Mouse (Mus musculus): ENCODE data around the gene Kcna7.

Kcna7 gene

GRCm38 (mm10) chr7:45419859-45420614, 14.6 kb downstream of the Kcna7 start:
- DNase-seq (ENCODE audit: extremely low spot score, low spot score), result no peak

- no peak for DNase-seq (ENCODE audit: extremely low spot score, low spot score)
Observed at GRCm38 (mm10) chr7:45420615-45420919, 15.1 kb downstream of the Kcna7 start, which contains the start of gene Lhb. TSS of gene Lhb (plus strand) at chr7:45420820.

- DNase-seq (ENCODE audit: extremely low spot score, low spot score), result no peak
Observed at GRCm38 (mm10) chr7:45421194-45421593, 15.7 kb downstream of the Kcna7 start.

- DNase-seq (ENCODE audit: extremely low spot score, low spot score), result no peak
Observed at GRCm38 (mm10) chr7:45426556-45426955, 21.1 kb downstream of the Kcna7 start.

- no peak for DNase-seq (ENCODE audit: extremely low spot score, low spot score)
Observed at GRCm38 (mm10) chr7:45433835-45434202, 28.4 kb downstream of the Kcna7 start.

GRCm38 (mm10) chr7:45434203-45435015, 29.0 kb downstream of the Kcna7 start, which contains the start of gene Gys1:
TSS of gene Gys1 (plus strand) at chr7:45434844.
- peak; percentile 100 for DNase-seq (ENCODE audit: extremely low spot score, low spot score)

- DNase-seq (ENCODE audit: extremely low spot score, low spot score), result no peak
Observed at GRCm38 (mm10) chr7:45435038-45435437, 29.6 kb downstream of the Kcna7 start.

GRCm38 (mm10) chr7:45436444-45436843, 31.0 kb downstream of the Kcna7 start:
- DNase-seq (ENCODE audit: extremely low spot score, low spot score), result no peak

GRCm38 (mm10) chr7:45437046-45437445, 31.6 kb downstream of the Kcna7 start:
- DNase-seq (ENCODE audit: extremely low spot score, low spot score), result no peak

- no peak for DNase-seq (ENCODE audit: extremely low spot score, low spot score)
Observed at GRCm38 (mm10) chr7:45437521-45438276, 32.2 kb downstream of the Kcna7 start, which contains the start of gene Ruvbl2. TSS of gene Ruvbl2 (minus strand) at chr7:45438096.

- no peak for DNase-seq (ENCODE audit: extremely low spot score, low spot score)
Observed at GRCm38 (mm10) chr7:45443526-45444420, 38.3 kb downstream of the Kcna7 start.

- DNase-seq (ENCODE audit: extremely low spot score, low spot score), result no peak
Observed at GRCm38 (mm10) chr7:45446589-45446988, 41.1 kb downstream of the Kcna7 start.

GRCm38 (mm10) chr7:45447325-45447990, 42.0 kb downstream of the Kcna7 start:
- DNase-seq (ENCODE audit: extremely low spot score, low spot score), result no peak

- no peak for DNase-seq (ENCODE audit: extremely low spot score, low spot score)
Observed at GRCm38 (mm10) chr7:45449974-45450373, 44.5 kb downstream of the Kcna7 start.

GRCm38 (mm10) chr7:45451344-45451982, 46.0 kb downstream of the Kcna7 start:
- DNase-seq (ENCODE audit: extremely low spot score, low spot score), result peak; percentile 83

- DNase-seq (ENCODE audit: extremely low spot score, low spot score), result no peak
Observed at GRCm38 (mm10) chr7:45454971-45455370, 49.5 kb downstream of the Kcna7 start.

GRCm38 (mm10) chr7:45455932-45456696, 50.7 kb downstream of the Kcna7 start:
- no peak for DNase-seq (ENCODE audit: extremely low spot score, low spot score)

- DNase-seq (ENCODE audit: extremely low spot score, low spot score), result no peak
Observed at GRCm38 (mm10) chr7:45456721-45457203, 51.3 kb downstream of the Kcna7 start.

All from neural tube, embryonic 10.5 days (tissue).